Mouse (Mus musculus) brown adipose tissue, adult 24 weeks (tissue): ENCODE results near the gene Col2a1. TPM values are rescaled to one million over a fixed set of nuclear protein-coding genes. Genes with fewer than 3 reads are reported as not detected.

Source experiments
- H3K27ac ChIP-seq: fragments of 200-500 bp; replicated peaks from 2 replicates; pipeline ENCODE4 v1.5.1; 2012; ENCODE audit warnings: low read depth, mild to moderate bottlenecking, low read length
- H3K4me1 ChIP-seq: fragments of 200-500 bp; 2 replicates; pipeline ENCODE4 v1.6.1; 2012; ENCODE audit warnings: low read length, mixed read lengths; ENCODE audit not compliant: control insufficient read depth, insufficient read depth, insufficient read length
- H3K4me3 ChIP-seq: fragments of 200-500 bp; 2 replicates; pipeline ENCODE4 v1.5.1; 2012; ENCODE audit warnings: low read depth, mild to moderate bottlenecking, low read length, moderate library complexity; ENCODE audit not compliant: insufficient read depth
- polyA plus RNA-seq: library from polyadenylated mRNA; stranded (reverse); fragments of >200 nt; gene quantifications from 2 replicates; pipeline ENCODE4 v1.2.4, GENCODE M21; 2012; ENCODE audit not compliant: missing spikeins, insufficient read depth, insufficient read length

The Col2a1 gene
- polyA plus RNA-seq, 1 experiment = not detected

DNA sequence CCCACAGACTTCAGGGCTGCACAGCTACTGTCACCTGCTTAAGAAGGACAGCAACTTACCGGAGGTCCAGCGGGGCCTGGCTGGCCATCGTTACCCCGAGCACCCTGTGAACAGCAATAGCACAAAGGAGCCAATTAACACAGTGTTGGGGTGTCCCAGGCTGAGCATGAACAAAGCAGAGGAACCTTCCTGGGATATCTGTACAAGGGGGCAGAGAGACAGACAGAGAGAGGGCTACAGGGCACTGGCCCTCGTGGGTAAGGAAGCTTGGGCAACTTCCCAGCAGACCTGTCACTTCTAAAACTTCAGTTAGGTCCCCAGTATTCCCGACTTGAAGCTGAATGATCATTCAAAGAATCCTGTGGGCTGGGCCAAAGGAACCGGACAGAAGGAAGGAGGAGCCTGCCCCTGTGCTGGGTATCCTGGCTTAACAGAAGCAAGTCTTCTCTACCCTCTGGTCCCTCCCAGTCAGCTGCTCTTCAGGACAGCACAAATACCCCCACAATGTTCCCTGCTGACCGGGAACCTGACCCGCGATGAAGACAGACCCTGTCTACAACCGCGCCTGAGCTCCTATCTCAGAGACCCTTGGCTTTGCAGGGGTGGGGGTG lies 13.1 kb downstream of the Col2a1 start:
- H3K4me3 ChIP-seq = no peak overlapping the region
- no peaks in the 10 kb centered on the region for H3K4me1 ChIP-seq
- no peak overlapping the region for H3K27ac ChIP-seq

DNA sequence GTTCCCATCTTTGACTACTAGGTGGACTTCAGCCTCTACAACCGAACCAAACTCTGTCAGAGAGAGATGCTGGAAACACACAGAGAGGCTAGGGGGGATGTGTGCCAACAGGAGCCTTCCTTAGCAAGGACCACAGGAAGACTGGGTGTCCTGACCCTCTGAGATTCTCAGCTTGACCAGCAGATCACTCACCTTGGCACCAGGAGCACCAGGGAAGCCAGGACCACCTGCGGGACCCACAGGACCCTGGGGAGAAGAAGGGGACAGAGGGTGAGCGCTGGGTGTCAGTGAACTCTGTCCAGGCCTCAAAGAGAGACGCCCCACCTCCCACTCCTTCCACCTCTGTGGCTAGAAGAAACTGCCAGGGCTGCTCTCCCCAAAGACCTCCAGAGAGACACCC lies 13.8 kb downstream of the Col2a1 start:
- Histone ChIP-seq H3K27ac (no peak overlapping the region), H3K4me3 (no peak overlapping the region), H3K4me1 (no peaks in the 10 kb centered on the region)

DNA sequence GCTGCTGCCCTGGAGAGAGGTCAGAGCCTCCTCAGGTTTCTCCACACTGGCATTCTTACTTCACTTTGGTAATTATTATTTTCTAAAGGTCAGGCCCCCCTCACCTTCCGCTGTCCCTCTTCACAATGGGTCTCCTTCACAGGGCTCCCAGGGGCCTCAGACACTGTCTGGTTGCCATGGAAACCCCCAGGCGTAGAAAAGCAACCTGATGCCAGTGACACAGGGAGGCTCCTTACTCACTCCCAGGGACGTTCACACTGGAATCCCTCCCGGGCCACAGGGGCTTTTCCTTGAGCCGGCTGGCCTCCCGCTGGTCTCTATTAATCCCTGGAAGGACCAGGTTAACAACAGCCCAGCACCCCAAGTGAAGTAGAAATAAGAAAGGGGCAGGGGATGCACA lies 14.4 kb downstream of the Col2a1 start:
- H3K4me3 ChIP-seq = no peak overlapping the region
- H3K4me1 ChIP-seq = no peaks in the 10 kb centered on the region
- H3K27ac ChIP-seq = no peak overlapping the region

DNA sequence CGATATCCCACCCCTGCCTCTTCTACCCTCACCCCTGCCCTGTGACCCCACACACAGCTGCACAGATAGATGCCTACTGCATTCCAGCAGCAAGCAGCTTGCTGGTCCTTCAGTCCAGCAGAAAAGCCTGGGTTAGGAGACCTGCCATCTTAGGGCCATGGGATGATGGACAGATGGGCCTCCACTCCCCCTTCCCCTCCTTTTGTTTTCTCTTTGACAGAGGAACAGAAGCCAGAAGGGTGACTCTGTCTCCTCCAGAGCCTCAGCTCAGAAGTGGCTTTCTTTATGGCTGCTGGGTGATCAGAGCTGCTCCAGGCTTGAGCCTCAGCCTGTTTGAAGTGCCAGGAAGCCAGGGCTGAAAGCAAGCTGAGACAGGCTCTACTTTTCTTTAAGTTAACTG lies 15.0 kb downstream of the Col2a1 start:
- Histone ChIP-seq H3K4me1 (no peaks in the 10 kb centered on the region), H3K4me3 (no peak overlapping the region), H3K27ac (no peak overlapping the region)

DNA sequence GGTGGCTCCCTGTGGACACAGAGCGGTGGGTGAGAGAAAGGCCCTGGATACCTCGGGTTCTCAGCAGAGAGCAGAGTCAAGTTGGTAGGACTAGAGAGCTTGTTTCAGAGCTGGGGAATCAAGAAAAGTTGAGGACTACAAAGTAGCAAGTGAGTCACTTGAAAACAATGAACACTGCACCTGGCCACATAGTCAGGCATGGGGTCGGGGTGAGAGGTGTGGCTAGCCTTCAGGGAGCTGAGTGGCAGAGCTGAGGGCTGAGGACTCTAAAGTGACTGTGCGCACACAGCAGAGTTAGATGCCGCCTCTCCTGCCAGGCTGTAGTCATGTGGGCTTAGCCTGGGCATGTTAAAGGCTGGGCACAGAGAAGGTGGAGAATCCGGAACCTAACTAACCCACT lies 22.9 kb downstream of the Col2a1 start:
- no peak overlapping the region for H3K4me3 ChIP-seq
- H3K4me1 ChIP-seq = no peaks in the 10 kb centered on the region

DNA sequence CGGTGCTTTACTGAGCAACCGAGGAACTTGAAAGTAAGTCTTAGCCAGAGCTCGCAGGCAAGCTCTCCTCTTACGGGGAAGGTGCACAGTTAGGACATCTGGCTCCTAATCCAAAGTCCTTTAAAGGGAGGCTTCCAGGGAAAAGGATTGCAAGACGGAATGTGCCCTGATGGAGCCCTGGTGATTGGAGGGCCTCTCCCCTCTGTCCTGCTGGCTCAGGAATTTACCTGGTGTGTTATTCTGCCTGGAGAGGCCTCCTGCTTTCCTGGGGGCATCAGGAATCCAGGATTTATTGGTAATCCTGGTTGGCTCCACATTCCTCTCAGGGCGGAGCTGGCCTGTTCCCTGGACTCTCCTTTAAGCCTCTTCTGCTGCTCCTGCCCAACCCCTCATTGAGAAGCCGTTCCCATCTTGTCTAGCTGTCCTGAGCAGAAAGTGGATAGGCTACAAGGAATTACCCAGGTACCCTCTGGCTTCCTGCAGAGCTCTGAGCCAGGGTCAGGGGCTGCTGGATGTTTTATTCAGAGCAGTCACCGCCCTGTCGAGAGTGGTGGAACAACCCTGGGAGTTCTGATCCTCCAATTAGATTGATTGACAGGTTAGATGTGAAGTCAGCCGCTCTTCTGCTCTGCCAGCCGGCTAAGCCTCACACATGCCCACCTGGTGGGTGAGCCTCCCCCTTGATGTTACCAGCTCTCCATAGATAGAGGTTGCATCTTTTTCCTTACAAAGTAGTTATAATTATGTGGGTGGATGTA lies 31.1 kb downstream of the Col2a1 start:
- H3K4me3 ChIP-seq = no peak overlapping the region
- H3K4me1 ChIP-seq = no peaks in the 10 kb centered on the region
- H3K27ac ChIP-seq = no peak overlapping the region

More for the DNA sequence above, 22.9 kb downstream of the Col2a1 start:
- H3K27ac ChIP-seq = no peak overlapping the region

DNA sequence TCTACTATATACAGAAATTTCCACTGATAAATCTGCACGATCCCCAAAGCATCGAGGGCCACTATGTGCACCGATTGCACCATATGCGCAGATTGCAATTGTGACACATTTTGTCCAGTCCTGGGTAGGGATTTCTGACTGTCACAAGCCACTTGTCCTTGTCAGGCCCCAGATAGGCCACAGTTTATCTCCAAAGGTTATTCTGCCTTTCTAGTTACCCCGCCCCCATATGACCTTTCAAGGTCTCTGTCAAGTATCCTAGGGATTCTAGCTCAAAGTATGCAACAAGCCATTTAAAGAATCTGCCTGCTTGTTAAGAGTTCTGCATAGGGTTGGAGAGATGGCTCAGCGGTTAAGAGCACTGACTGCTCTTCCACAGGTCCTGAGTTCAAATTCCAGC lies 31.9 kb downstream of the Col2a1 start:
- H3K4me1 ChIP-seq = no peaks in the 10 kb centered on the region
- H3K27ac ChIP-seq = no peak overlapping the region
- no peak overlapping the region for H3K4me3 ChIP-seq

DNA sequence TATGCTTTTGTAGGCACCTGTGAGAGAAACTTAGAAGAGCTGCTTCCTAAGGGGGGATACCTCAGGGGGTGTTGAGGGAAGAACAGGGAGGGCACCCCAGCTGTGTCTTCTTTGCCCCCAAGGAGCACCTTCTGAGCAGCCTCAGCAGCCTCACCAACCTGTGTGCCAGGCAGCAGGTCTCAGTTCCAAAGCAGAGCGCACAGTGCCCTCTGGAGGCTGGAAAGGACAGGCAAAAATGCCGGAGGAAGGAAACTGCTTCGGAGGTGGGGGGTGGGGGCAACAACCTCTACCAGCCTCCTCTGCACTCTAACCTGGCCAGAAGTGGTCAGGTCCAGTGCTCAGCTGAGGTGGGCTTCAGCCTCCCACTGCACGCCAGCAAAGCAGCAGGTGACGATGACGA lies 34.2 kb downstream of the Col2a1 start:
- Histone ChIP-seq H3K4me3 (no peak overlapping the region), H3K4me1 (no peaks in the 10 kb centered on the region), H3K27ac (no peak overlapping the region)

DNA sequence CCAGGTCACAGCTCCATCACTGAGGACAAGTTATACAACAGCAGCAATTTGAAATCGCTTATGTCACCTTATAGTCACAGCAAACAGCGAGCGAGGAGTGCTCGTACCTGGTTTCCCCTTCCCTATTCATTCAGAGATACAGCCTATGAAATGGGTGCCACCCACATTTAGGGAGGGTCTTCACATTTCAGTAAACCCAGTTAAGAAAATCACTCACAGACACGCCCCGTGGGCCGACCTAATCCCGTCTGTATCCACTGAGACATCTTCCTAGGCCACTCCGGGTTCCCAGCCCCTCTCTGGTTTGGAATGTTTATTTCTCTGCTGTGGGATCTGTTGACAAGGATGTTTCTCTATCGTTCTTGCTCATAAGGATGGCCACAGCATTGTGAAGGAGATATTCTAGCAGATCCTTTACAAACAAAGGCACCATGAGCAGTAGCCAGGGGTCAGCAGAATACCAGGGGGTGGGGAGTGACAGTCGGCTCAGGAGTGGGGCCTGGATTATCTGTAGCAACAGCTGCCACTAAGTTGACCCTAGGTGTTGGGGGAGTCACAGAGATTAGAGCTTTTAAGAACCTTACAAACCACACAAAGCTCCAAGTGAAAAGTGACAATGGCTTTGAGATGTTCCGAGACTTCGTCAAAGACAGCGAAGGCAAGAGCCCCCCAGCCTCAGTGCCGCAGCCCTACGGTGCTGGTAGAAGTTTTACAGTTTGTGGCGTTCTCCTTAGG lies 39.0 kb downstream of the Col2a1 start:
- no peak overlapping the region; the same call in 1 of the 2 replicates for H3K4me3 ChIP-seq
- no peak overlapping the region for H3K27ac ChIP-seq
- H3K4me1 ChIP-seq = peaks cover 3% of the 10 kb centered on the region; the same call in 1 of the 2 replicates

DNA sequence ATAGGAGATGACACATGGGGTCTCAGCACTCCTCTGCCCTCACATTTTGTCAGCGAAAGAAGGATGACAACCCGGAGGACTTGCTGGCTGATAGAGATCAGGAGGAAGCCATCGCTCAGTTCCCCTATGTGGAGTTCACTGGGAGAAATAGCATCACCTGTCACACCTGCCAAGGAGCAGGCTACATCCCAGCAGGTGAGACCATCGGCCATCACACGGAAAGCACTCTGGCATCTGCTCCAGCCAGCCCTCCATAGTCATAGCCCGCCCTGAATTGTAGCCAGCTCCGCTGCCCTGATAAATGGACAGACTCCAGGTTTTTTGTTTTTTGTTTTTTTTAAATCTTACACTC lies 39.7 kb downstream of the Col2a1 start:
- peak overlapping the region; percentile 92 for H3K4me3 ChIP-seq
- H3K4me1 ChIP-seq = peaks cover 3% of the 10 kb centered on the region; the same call in 1 of the 2 replicates
- no peak overlapping the region for H3K27ac ChIP-seq

DNA sequence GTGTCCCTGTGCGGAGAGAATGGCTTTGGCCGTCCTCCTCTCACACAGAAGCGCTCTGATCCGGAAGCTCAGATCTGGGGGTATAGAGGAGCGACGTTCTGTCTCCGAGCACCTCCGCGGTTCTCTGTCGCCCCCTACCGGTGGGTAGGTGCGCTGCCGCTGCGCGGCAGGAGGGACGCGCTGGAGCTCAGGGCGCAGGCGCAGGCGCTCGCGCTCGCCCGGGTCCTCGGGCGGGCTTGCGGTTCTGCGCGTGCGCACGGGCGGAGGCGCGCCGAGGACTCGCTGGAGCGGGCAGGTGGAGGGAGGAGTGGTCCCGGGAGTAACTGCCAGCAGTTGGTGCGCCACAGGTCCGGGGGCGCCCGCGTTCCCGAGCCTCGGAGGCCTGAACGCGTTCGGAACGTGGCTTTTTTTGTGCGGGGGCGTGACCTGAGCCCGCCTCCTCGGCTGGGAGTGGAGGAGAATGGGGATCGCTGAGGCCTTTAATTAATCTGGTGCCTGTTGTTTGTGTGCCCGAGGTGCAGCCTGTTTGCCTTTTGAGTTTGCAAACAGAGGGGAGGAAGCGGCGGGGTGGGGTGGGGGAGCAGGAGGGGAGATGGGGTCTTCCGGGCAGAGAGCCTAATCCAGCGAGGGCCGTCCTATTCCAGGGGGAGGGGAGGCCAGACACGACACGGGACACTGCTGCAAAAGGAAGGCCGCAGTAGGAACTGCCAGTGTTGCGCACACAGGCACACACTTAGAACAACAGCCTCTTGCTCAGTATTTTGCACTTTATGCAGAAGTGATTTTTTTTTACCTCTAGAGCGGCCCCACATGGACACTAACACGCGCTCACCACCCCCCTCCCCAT lies 40.3 kb downstream of the Col2a1 start, which contains the start of gene Tmem106c:
Gene Tmem106c, plus strand, starts transcription at position 212 of the 847 bp plus-strand sequence.
- peak within 1 kb of the TSS; percentile 92 for H3K4me3 ChIP-seq
- H3K4me1 ChIP-seq = peaks cover 3% of the 10 kb centered on the region; the same call in 1 of the 2 replicates
- H3K27ac ChIP-seq = peak within 1 kb of the TSS; percentile 39

DNA sequence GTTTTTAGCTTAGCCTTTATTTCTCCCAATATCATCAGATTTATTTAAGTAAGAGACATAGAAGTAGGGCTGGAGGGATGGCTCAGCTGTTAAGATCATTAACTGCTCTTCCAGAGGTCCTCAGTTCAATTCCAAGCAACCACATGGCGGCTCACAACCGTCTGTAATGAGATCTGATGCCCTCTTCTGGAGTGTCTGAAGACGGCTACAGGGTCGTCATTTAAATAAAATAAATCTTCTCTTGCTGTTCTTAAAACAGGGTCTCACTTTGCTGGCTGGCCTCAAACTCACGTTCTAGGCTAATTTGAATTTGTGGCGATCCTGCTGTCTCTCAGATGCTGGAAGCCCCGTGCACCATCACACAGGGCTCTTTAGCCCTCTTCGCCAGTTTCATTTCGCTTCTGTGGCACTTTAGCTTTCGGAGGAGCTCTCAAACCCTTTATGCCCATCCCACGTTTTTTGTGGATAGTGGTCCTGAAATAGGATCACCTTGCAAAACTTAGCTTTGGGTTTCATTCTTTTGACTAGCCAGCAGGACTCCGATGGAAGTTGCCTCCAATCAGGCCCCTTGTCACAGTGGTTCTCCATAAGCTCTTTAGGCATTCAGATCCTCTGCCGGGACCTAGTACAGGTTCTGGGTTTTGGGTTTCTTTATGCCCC lies 41.0 kb downstream of the Col2a1 start:
- Histone ChIP-seq H3K27ac (peak overlapping the region; percentile 39), H3K4me1 (peaks cover 3% of the 10 kb centered on the region; the same call in 1 of the 2 replicates), H3K4me3 (peak overlapping the region; percentile 73)

DNA sequence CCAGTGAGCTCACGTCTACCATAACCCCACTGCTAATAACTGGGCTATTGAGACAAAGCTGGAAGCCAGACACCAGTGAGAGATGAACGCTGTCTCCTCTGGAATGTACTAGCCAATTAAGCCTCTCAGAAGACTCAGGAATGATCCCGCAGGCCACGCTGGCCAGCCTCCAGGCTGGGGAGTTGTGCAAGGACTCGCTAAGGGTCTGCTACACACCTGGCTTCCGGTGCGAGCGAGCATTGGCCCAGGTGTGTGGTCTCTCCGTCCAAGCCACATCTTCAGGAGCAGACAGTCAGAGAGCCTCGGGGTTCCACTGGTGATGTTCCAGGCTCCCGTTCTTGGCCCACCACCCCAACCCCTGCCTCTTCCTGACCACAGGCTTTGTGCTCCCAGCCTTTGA lies 48.1 kb downstream of the Col2a1 start:
- H3K4me3 ChIP-seq = no peak overlapping the region
- H3K27ac ChIP-seq = no peak overlapping the region
- no peaks in the 10 kb centered on the region for H3K4me1 ChIP-seq

DNA sequence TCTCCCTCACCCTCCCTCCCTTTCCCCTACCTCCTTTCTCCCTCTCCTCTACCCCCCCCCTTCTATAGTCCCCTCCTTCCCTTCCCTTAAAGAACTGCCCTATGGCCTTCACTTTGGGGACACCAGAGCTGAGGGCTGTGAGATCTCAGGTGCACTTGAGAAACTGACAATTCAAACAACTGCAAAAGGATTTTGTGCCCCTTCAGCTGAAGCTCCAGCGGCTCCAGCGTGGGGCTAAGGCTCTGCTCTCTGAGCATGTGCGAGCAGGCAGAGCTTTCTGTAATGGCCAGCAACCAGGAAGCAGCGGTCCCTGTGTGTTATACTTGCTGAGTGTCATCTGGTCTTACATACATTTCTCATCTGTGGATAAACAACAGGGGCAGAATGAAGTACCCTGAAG lies 48.8 kb downstream of the Col2a1 start:
- H3K27ac ChIP-seq = no peak overlapping the region
- H3K4me1 ChIP-seq = no peaks in the 10 kb centered on the region
- H3K4me3 ChIP-seq = no peak overlapping the region
